Mouse (Mus musculus): ENCODE measurements around the gene Ppp1r1c. TPM values are rescaled to one million over a fixed set of nuclear protein-coding genes. Genes with fewer than 3 reads are reported as not detected.
"Not testable (repeated sequence)": the region's sequence is repeated elsewhere in the genome, so short reads cannot be mapped to it uniquely, and the experiment has no call there.

The Ppp1r1c gene
- polyA plus RNA-seq, 1 experiment from 2014 or later: not detected

GRCm38 (mm10) chr2:79815708-79816484, 108.3 kb downstream of the Ppp1r1c start:
- TF ChIP-seq CTCF (IDR thresholded peaks at IDR 0.05) (no peak), EP300 (IDR thresholded peaks at IDR 0.05) (no peak)
- H3K9me3 ChIP-seq (ENCODE audit: low read length): no peaks in the 10 kb centered on the region
- H3K4me3 ChIP-seq (ENCODE audit: low read depth, low read length): no peak overlapping the region
- DNase-seq (ENCODE audit: low spot score) (no peak), ATAC-seq (no peak)
- WGBS: 36% methylated on average over 3 of the region's 3 CpGs
- no peaks in the 10 kb centered on the region for H3K4me1 ChIP-seq (ENCODE audit: insufficient read depth, low read depth, low read length)
- no peak overlapping the region for H3K27ac ChIP-seq (ENCODE audit: low read length)
- no peaks in the 10 kb centered on the region for H3K36me3 ChIP-seq (ENCODE audit: insufficient read depth, low read length)
- no peak overlapping the region for H3K4me2 ChIP-seq (replicated peaks; ENCODE audit: low read depth, low read length)
- no peak overlapping the region for H3K9ac ChIP-seq (replicated peaks; ENCODE audit: low read depth)
- no peaks in the 10 kb centered on the region for H3K27me3 ChIP-seq (replicated peaks; ENCODE audit: insufficient read depth, low read length)

GRCm38 (mm10) chr2:79819543-79819942, 112.0 kb downstream of the Ppp1r1c start:
- Histone ChIP-seq H3K4me3 (ENCODE audit: low read depth, low read length) (no peak overlapping the region), H3K9ac (replicated peaks; ENCODE audit: low read depth) (no peak overlapping the region), H3K4me1 (ENCODE audit: insufficient read depth, low read depth, low read length) (no peaks in the 10 kb centered on the region), H3K27me3 (replicated peaks; ENCODE audit: insufficient read depth, low read length) (no peaks in the 10 kb centered on the region), H3K9me3 (ENCODE audit: low read length) (no peaks in the 10 kb centered on the region), H3K27ac (ENCODE audit: low read length) (no peak overlapping the region), H3K36me3 (ENCODE audit: insufficient read depth, low read length) (no peaks in the 10 kb centered on the region), H3K4me2 (replicated peaks; ENCODE audit: low read depth, low read length) (no peak overlapping the region)
- WGBS: 79% methylated on average over 3 of the region's 3 CpGs
- ATAC-seq: no peak
- TF ChIP-seq EP300 (IDR thresholded peaks at IDR 0.05) (no peak), CTCF (IDR thresholded peaks at IDR 0.05) (no peak)
- DNase-seq (ENCODE audit: low spot score): no peak

GRCm38 (mm10) chr2:79825853-79826252, 118.3 kb downstream of the Ppp1r1c start:
- Histone ChIP-seq H3K27ac (ENCODE audit: low read length) (no peak overlapping the region), H3K4me1 (ENCODE audit: insufficient read depth, low read depth, low read length) (no peaks in the 10 kb centered on the region), H3K27me3 (replicated peaks; ENCODE audit: insufficient read depth, low read length) (no peaks in the 10 kb centered on the region), H3K9me3 (ENCODE audit: low read length) (no peaks in the 10 kb centered on the region), H3K4me2 (replicated peaks; ENCODE audit: low read depth, low read length) (no peak overlapping the region), H3K4me3 (ENCODE audit: low read depth, low read length) (no peak overlapping the region), H3K9ac (replicated peaks; ENCODE audit: low read depth) (no peak overlapping the region), H3K36me3 (ENCODE audit: insufficient read depth, low read length) (no peaks in the 10 kb centered on the region)
- DNase-seq (ENCODE audit: low spot score) (no peak), ATAC-seq (no peak)
- TF ChIP-seq EP300 (IDR thresholded peaks at IDR 0.05): no peak
- no peak for TF ChIP-seq CTCF (IDR thresholded peaks at IDR 0.05)
- WGBS: 61% methylated on average over 4 of the region's 4 CpGs

- H3K4me2 ChIP-seq (replicated peaks; ENCODE audit: low read depth, low read length): no peak overlapping the region
- TF ChIP-seq EP300 (IDR thresholded peaks at IDR 0.05) (no peak), CTCF (IDR thresholded peaks at IDR 0.05) (no peak)
- ATAC-seq (no peak), DNase-seq (ENCODE audit: low spot score) (no peak)
- no peaks in the 10 kb centered on the region for H3K27me3 ChIP-seq (replicated peaks; ENCODE audit: insufficient read depth, low read length)
- no peaks in the 10 kb centered on the region for H3K36me3 ChIP-seq (ENCODE audit: insufficient read depth, low read length)
- no peaks in the 10 kb centered on the region for H3K4me1 ChIP-seq (ENCODE audit: insufficient read depth, low read depth, low read length)
- no peak overlapping the region for H3K4me3 ChIP-seq (ENCODE audit: low read depth, low read length)
- H3K27ac ChIP-seq (ENCODE audit: low read length): no peak overlapping the region
- WGBS: 43% methylated on average over 6 of the region's 6 CpGs
- H3K9ac ChIP-seq (replicated peaks; ENCODE audit: low read depth): no peak overlapping the region
- H3K9me3 ChIP-seq (ENCODE audit: low read length): no peaks in the 10 kb centered on the region
These were observed 131.5 kb downstream of the Ppp1r1c start for GRCm38 (mm10) chr2:79839090-79839489.

GRCm38 (mm10) chr2:79839513-79839912, 131.9 kb downstream of the Ppp1r1c start:
- H3K4me2 ChIP-seq (replicated peaks; ENCODE audit: low read depth, low read length): no peak overlapping the region
- H3K36me3 ChIP-seq (ENCODE audit: insufficient read depth, low read length): no peaks in the 10 kb centered on the region
- peak; percentile 40 for DNase-seq (ENCODE audit: low spot score)
- no peaks in the 10 kb centered on the region for H3K27me3 ChIP-seq (replicated peaks; ENCODE audit: insufficient read depth, low read length)
- TF ChIP-seq CTCF (IDR thresholded peaks at IDR 0.05) (no peak), EP300 (IDR thresholded peaks at IDR 0.05) (no peak)
- H3K27ac ChIP-seq (ENCODE audit: low read length): no peak overlapping the region
- no peaks in the 10 kb centered on the region for H3K9me3 ChIP-seq (ENCODE audit: low read length)
- 15% methylated on average over 5 of the region's 5 CpGs for WGBS
- no peak overlapping the region for H3K4me3 ChIP-seq (ENCODE audit: low read depth, low read length)
- ATAC-seq: peak; percentile 75
- no peak overlapping the region for H3K9ac ChIP-seq (replicated peaks; ENCODE audit: low read depth)
- H3K4me1 ChIP-seq (ENCODE audit: insufficient read depth, low read depth, low read length): no peaks in the 10 kb centered on the region

- not testable (repeated sequence) for H3K4me2 ChIP-seq (replicated peaks; ENCODE audit: low read depth, low read length); ATAC-seq; H3K4me3 ChIP-seq (ENCODE audit: low read depth, low read length); H3K9me3 ChIP-seq (ENCODE audit: low read length); H3K4me1 ChIP-seq (ENCODE audit: insufficient read depth, low read depth, low read length); H3K9ac ChIP-seq (replicated peaks; ENCODE audit: low read depth); DNase-seq (ENCODE audit: low spot score); H3K36me3 ChIP-seq (ENCODE audit: insufficient read depth, low read length); H3K27me3 ChIP-seq (replicated peaks; ENCODE audit: insufficient read depth, low read length); H3K27ac ChIP-seq (ENCODE audit: low read length)
- WGBS: 81% methylated on average over 13 of the region's 13 CpGs
These were observed 139.8 kb downstream of the Ppp1r1c start for GRCm38 (mm10) chr2:79847396-79847795.

Measured in lung, postnatal 0 days (tissue).